Mouse (Mus musculus): Measurements from ENCODE around the gene Chdh.

Chdh gene

GRCm38 (mm10) chr14:30011886-30012560 is 3.2 kb downstream of the Chdh start:
- DNase-seq (ENCODE audit: low spot score): peak; percentile 62

DNA sequence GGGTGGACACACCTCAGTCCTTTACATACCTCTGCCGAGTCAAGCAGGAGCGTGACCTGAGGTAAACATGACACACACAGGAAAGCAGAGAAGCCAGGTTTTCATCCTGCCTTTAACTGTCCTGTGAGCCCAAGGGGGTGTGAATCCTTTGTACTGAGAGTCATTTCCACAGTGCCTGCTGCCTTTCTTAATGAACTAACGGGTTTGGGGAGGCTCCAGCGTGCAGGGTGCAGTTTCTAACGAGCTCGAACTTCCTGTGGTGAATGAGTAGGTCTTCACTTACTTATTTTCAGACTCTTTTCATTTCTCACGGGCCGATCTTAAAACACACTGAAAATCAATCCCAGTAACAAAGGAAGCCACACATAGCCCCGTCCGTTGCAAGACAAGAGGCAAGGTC is 5.7 kb downstream of the Chdh start:
- no peak for DNase-seq (ENCODE audit: low spot score)

GRCm38 (mm10) chr14:30015008-30015407 is 6.2 kb downstream of the Chdh start:
- DNase-seq (ENCODE audit: low spot score): no peak

DNA sequence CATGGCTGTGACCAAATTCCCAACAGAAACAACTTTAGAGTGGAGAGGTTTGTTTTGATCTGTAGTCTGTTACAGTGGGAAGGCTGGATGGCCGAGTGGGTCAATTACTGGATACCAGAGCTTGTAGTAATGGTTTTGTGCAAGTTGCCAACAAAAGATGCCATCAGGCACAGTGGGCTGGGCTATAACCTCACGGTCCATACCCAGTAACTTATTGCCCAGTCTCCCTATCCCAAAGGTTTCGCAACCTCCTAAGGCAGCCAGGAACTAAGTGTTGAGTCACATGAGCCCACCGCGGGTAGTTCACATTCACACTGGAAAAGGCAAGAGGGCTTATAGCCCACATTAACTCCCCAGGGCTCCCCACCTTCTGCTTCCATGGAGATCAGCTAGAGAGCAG is 7.8 kb downstream of the Chdh start:
- no peak for DNase-seq (ENCODE audit: low spot score)

DNA sequence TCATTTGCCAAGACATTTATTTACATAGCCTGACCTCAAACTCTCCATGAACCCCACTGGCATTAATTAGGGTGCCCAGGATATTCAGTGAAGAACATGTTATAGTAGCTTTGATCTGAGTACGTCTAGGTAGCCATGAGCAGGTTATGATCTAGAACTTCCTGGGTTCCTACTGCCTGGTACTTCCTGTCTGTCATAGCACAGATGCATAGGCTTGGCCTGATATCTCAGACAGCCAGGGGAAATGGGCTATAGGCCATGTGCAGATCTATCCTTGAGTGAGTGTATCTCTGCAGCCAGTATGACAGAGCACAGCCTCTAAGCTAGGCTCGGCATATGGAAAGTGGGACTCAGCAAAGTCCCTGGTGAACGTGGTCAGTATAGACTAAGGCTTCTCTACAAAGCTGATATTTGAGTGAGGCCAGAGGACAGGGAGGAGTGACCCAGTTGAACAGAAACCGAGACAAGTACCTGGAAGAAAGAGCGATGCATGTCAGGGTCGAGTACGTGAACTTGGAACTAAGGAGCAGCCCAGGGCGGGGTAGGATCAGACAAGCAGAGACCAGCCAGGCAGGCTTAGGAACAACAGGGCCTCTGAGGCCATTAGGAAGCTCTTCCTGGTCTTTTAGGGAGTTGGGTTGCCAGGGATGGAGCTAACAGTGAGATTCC is 9.1 kb downstream of the Chdh start:
- no peak for DNase-seq (ENCODE audit: low spot score)

- no peak for DNase-seq (ENCODE audit: low spot score)
Observed at GRCm38 (mm10) chr14:30018463-30018801, 9.6 kb downstream of the Chdh start.

DNA sequence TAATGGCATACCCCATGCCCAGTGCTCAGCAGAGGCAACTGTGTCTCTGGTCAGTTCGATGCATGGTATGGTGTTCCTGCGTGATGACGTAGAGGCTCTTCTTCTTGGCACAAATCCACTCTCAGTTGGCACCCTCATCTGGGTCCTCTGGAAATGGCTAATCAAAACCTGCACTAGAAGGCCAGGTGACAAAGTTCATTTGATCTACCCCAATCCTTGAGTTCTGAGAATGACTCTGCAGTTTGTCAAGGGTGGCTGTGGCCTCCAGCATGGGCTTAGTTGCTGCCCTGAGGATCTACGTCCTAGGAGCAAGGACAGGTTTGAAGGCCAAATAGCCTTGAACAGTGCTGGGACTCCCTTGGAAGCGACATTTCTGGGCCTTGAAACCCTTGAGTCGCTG is 10.0 kb downstream of the Chdh start:
- DNase-seq (ENCODE audit: low spot score): no peak

- no peak for DNase-seq (ENCODE audit: low spot score)
Observed at GRCm38 (mm10) chr14:30019375-30019774, 10.6 kb downstream of the Chdh start.

GRCm38 (mm10) chr14:30019792-30020575 is 11.2 kb downstream of the Chdh start:
- DNase-seq (ENCODE audit: low spot score): no peak

DNA sequence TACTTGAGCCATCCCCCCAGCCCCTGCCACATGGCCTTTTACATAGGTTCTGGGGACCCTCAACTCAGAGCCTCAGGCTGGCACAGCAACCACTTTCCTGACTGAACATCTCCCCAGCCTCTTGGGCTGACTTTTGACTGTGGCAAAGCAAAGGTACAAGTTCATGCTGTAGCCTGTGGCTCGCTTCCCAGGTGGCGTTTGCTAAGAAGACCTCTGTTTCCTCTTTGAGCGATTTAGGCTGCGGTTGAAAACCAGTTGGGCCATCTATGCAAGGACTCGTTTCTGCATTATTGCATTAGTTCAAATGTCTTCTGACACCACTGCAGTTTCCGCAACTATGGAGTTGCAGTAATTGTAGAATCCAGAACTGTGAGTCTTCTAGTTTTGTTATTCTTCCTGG is 13.6 kb downstream of the Chdh start:
- no peak for DNase-seq (ENCODE audit: low spot score)

DNA sequence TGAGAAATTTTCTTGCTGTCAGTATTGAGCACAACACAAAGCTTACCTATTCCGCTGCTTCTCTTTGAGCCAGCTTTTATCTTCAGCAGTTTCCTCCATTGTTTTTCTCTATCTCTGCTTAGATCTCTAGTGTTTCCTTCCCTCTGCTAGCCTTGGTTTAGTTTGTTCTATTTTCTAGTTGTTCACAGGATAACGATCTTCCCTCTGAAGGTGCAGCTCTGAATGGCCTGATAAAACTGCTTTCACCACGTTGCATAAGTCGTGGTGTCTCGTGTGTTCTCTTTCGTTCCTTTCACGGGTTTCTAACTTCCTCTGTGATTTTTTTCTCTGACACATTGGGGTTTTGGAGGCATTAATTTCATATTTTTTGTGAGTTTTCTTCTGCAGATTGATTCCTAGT is 15.6 kb downstream of the Chdh start:
- DNase-seq (ENCODE audit: low spot score): peak; percentile 55

GRCm38 (mm10) chr14:30027378-30027777 is 18.6 kb downstream of the Chdh start:
- DNase-seq (ENCODE audit: low spot score): no peak

GRCm38 (mm10) chr14:30033405-30033804 is 24.6 kb downstream of the Chdh start:
- no peak for DNase-seq (ENCODE audit: low spot score)

DNA sequence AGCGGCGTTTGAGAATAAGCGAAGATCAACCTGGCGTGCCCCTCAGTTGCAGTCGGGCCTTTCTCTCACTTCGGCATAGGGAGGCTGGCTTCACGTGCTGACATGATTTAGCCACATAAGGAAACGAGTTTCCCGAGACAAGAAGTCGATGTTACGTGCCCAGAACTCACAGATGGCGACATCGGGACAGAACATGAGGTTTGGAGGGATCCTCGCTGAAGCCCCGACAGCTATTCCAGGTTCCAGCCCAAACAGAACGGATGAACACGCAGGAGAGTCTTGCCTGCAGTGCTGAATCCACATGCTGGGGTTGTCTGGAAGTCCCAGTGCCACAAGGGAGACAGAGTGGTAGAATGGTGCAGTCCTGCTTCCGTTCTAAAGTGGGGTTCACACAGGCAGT is 29.6 kb downstream of the Chdh start:
- no peak for DNase-seq (ENCODE audit: low spot score)

DNA sequence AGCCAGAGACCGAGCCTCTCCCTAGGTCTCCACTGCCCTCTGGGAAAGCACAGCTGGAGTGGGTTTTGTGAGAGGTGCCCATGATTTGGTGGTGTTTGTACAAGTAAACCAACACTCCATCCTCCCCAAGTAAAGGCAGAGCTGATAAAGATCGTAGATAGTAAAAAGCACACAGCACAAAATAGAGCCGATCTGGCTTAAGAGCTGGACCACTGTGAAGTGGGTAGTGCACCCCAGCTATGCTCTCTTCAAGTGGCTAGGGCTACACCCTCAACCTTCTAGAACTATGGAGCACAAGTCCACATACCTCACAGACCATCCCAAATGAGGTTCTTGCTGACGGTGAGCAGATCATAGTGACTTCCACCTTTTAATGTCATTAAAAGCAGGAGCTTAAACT is 30.6 kb downstream of the Chdh start:
- DNase-seq (ENCODE audit: low spot score): no peak

GRCm38 (mm10) chr14:30041836-30042235 is 33.0 kb downstream of the Chdh start:
- DNase-seq (ENCODE audit: low spot score): no peak

- no peak for DNase-seq (ENCODE audit: low spot score)
Observed at GRCm38 (mm10) chr14:30043356-30043940, 34.6 kb downstream of the Chdh start.

DNA sequence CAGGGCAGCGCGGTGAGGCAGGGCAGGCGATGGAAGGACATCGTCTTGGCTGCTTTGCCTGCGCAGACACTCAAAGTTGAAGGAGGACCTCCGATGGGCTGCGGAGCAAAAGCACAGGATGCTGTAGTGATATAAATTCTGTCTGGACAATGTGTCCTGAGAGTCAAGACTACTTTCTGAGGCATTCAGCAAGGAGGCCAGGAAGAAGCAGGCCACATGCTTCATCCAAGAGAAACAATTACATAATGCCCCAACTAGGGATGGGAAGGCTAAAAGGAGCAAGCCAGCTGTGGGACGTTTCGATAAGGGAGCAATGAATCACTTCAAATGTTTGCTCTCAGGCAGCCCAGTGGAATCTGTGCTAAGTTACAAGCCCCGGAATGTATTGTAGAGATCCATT is 36.4 kb downstream of the Chdh start:
- DNase-seq (ENCODE audit: low spot score): peak; percentile 10

DNA sequence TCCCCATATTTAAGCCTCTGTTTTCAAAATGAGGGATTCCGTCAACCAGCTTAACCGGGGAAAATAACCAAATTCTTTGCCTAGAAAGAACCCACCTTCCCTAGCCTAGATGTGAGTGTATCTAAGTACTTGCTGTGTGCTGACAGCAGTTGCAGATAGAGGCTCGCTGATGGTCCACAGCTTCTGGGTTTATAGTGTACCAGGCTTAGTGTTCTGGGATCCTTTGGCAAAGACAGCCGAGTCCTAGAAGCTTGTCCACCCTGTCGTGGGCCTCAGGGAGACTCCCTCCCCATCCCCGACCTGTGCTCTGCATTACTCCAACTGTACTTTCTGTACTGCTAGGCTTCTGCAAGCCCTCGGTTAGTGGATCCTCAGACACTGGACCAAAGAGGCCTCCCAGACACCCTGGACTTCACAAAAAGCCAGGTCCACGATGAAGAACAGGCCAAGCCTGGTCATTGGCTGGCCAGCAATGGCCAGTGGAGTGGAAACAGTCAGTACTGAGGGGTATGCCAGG is 36.9 kb downstream of the Chdh start:
- DNase-seq (ENCODE audit: low spot score): no peak

DNA sequence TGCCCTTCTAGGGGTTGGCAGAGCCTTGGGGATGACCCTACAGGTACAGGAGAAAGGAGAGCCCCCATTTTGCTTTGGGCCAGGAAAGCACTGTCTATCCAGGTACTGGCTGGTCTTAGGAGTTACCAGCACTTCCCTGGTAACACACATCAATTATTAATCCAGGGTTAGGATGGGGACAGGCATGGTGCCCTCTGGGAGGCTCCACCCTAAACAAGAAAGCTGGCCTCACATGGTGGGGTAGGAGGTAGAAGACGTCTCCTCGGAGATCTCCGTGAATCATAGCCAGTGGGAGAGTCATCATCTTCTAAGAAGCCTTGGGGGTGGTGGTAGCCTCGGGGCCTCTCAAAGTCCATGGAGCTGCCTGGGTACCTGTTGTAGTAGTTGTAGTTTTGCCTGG is 38.2 kb downstream of the Chdh start:
- no peak for DNase-seq (ENCODE audit: low spot score)

DNA sequence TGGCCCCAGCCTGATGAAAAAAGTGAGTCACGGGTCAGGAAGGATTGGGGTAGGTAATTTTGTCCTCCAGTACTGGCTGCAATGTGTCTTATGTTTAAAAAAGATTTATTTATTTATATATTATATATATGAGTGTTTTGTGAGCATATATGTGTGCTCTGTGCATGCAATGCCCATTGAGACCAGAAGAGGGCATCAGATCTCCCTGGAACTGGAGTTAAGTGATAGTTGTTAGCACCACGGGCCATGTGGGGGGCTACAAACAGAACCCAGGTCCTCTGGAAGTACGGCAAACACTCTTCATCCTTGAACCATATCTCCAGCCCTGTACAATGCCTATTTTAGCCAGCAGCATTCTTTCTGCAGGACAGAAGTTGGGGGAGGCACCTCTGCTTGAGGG is 39.2 kb downstream of the Chdh start:
- no peak for DNase-seq (ENCODE audit: low spot score)

GRCm38 (mm10) chr14:30050280-30050679 is 41.5 kb downstream of the Chdh start:
- no peak for DNase-seq (ENCODE audit: low spot score)

- no peak for DNase-seq (ENCODE audit: low spot score)
Observed at GRCm38 (mm10) chr14:30054922-30055321, 46.1 kb downstream of the Chdh start.

All from MN1 (cell line).